Mouse (Mus musculus): ENCODE measurements around the gene Supt6. TPM values are rescaled to one million over a fixed set of nuclear protein-coding genes. Genes with fewer than 3 reads are reported as not detected.
"Not testable (repeated sequence)": the region's sequence is repeated elsewhere in the genome, so short reads cannot be mapped to it uniquely, and the experiment has no call there.

Gene Supt6
- 10 to 100 TPM; 86.3 to 87.6 TPM for total RNA-seq (2021)

DNA sequence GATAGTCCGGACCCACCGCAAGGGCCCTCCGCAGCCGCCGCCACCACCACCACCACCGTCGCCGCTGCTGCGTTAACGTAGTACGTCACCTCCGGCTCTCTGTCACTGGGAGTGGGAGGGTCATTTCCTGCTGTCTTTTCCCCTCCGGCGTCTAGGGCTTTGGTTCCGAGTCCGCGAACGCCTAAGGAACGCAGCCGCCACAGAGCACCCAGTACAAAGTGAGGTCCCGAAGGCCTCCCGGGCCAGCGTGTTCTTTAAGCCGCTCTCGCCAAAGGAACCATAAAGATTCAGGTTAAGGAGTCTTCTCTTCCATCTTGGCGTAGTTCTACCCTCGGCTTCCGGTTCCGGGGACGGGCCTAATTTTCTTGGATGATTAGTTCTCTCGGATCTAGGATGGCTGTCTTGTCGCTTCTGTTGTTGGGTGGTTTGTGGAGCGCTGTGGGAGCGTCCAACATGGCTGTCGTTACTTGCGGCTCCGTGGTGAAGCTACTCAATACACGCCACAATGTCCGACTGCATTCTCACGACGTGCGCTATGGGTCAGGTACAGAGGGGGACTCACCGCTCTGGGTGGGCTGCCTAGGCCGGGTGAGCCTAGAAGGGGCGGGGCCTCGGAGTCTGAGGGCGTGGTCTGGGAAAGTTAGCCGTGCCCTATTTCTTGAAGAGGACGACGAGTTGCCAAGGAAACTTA is at the start of gene Supt6, which contains the start of gene Sdf2:
TSS of gene Supt6 (minus strand) at position 361 of the 691 bp plus-strand sequence.
TSS of gene Sdf2 (plus strand) at position 120 of the 691 bp plus-strand sequence.
- DNase-seq (ENCODE audit: extremely low spot score in 1 of 2, low spot score in 2 of 2), result peak; percentile 80 to 92
- intact Hi-C loops (cut with DNase I), result no loop called here

GRCm38 (mm10) chr11:78294585-78294984 is 48.8 kb upstream of the Supt6 start:
- no peak for DNase-seq (ENCODE audit: extremely low spot score in 1 of 2, low spot score in 2 of 2)
- intact Hi-C loops (cut with DNase I), result no loop called here

DNA sequence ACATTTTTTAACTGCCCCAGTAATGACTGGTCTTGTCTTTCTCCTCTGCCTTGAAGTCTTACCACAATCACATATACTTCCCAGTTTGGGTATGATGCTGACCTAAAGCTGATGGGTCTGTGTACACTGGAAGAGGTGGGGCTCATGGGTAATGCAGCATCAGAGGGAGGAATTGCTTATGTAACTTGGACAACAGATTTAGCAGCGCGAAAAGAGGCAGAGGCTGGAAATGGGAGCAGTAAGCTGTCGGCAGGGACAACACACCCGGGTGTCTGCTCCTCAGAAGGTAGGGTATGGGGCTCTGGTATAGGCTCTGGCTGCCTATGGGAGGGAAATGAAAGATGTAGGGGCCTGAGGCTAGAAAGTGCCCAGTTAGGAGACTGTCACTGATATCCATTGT is 44.9 kb upstream of the Supt6 start, which contains the start of gene BC030499:
TSS of gene BC030499 (plus strand) at position 188 of the 400 bp plus-strand sequence.
- no peak for DNase-seq (ENCODE audit: extremely low spot score in 1 of 2, low spot score in 2 of 2)
- intact Hi-C loops (cut with DNase I), result no loop called here

DNA sequence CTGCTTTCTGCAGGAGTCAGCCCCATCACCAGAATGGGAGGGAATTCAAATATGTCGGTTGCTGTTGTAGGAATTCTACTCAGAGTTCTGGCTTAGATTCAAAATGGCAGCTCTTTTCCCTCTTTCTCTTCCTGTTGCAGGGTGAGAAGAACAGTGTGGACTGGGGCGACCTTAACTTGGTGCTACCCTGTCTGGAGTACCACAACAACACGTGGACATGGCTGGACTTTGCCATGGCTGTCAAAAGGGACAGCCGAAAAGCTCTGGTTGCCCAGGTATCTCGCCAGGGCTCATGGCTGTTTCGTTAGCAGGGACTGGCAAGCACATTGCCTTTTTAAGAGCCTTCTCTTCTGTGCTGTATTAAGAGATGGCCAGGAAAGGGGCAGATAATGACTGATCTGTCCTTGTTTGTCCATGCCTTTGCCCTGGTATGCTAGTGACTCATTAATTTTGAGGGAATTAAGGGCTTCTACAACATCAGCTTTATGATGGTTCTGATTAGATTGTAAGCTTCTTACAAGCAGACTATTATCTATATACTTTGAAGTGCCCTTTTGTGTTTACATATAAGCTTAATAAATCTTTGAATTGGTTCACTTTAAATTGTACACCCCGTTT is 43.5 kb upstream of the Supt6 start:
- intact Hi-C loops (cut with DNase I), result loop anchor here (5.0 kb wide), 1 partner anchor 48 kb away; no protein-coding TSS in a partner anchor
- DNase-seq (ENCODE audit: extremely low spot score in 1 of 2, low spot score in 2 of 2), result no peak

- intact Hi-C loops (cut with DNase I), result no loop called here
- no peak for DNase-seq (ENCODE audit: extremely low spot score in 1 of 2, low spot score in 2 of 2)
Measured at GRCm38 (mm10) chr11:78279586-78279985, 33.8 kb upstream of the Supt6 start.

DNA sequence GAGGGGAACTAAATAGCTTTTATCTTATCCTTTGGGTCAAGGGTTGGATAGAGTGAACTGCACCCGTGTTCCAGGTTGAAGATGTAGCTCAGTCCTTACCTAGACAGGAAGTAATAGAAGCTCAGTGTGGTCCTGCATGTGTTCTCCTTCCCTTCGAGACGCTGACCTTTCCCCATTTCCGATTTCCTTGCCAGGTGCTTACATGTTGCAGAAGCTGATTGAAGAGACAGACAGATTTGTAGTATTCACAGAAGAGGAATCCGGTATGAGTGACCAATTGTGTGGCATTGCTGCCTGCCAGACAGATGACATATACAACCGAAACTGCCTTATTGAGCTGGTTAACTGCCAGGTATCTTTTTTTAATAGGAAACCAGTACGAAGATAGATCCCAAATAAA is 33.1 kb upstream of the Supt6 start:
- no peak for DNase-seq (ENCODE audit: extremely low spot score in 1 of 2, low spot score in 2 of 2)
- intact Hi-C loops (cut with DNase I), result no loop called here

DNA sequence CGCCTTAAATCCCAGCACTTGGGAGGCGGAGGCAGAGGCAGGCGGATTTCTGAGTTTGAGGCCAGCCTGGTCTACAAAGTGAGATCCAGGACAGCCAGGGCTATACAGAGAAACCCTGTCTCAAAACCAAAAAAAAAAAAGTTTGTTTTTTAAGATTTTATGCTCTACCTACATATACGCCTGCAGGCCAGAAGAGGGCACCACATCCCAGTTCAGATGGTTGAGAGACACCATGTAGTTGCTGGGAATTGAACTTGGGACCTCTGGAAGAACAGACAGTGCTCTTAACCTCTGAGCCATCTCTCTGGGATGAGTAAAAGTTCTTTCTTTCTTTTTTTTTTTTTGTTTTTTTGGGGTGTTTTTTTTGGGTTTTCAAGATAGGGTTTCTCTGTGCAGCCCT is 30.4 kb upstream of the Supt6 start:
- DNase-seq (ENCODE audit: extremely low spot score in 1 of 2, low spot score in 2 of 2); intact Hi-C loops (cut with DNase I): not testable (repeated sequence)

DNA sequence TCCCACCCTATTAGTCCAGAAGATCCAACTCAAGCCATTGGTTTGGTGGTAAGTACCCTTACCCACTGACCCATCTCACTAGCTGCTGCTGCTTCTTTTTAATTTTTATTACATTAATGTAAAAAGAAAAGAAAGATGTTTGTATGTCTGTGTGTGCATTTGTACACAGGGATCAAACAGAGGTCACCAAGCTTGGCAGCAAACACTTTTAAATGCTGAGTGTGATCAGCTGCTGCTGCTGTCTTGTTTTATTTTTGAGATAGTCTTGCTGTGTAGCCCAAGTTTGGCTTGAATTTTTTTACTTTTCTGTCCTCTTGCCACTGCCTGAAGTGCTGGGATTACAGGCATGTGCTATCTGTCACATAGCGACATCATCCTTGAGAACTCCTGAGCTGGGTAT is 29.8 kb upstream of the Supt6 start:
- intact Hi-C loops (cut with DNase I), result no loop called here
- DNase-seq (ENCODE audit: extremely low spot score in 1 of 2, low spot score in 2 of 2), result no peak

- intact Hi-C loops (cut with DNase I), result loop anchor here (5.0 kb wide), 1 partner anchor 50 kb away; no protein-coding TSS in a partner anchor
Measured at GRCm38 (mm10) chr11:78271986-78272385, 26.2 kb upstream of the Supt6 start.

DNA sequence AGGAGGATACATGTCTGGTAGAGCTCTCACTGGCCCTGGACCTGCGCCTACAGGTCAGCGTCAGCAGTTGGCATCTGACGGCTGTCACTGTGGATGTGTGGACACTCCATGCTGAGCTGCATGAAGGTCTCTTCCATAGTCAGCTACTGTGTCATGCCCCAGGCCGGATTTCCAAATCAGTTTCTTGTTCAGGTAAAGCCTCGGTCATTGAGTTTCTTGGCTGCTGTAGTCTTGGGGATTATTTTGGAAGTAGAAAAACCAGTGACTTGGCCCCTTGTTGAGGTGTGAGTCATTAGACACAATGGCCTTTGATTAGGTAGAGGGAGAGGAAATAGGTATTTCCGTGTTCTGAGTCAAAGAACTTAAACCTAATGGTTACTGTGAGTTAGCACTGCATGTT is 19.8 kb upstream of the Supt6 start:
- no peak for DNase-seq (ENCODE audit: extremely low spot score in 1 of 2, low spot score in 2 of 2)
- intact Hi-C loops (cut with DNase I), result loop anchor here (5.0 kb wide), 2 partner anchors 53 to 72 kb away; no protein-coding TSS in a partner anchor

More at GRCm38 (mm10) chr11:78271986-78272385, 26.2 kb upstream of the Supt6 start:
- peak in 1 of 2 experiments; percentile 32 for DNase-seq (ENCODE audit: extremely low spot score in 1 of 2, low spot score in 2 of 2)

DNA sequence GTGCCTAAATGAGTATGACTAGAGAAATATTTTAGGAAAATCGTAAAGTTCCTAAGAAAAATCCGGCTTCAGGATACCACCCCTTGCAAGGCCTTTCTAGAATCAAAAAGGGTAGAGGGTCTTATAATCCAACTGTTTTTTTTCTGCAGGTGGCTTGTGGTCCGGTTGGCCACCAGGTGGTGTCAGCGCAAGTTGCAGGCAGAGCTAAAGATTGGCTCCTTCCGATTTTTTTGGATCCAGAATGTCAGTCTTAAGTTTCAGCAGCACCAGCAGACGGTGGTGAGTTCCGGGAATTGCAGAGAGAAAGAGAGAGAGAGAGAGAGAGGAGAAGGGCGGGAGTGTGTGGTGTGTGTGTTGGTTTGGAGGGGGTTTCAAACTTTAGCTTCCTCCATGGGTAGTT is 16.8 kb upstream of the Supt6 start:
- peak; percentile 59 to 76 for DNase-seq (ENCODE audit: extremely low spot score in 1 of 2, low spot score in 2 of 2)
- intact Hi-C loops (cut with DNase I), result no loop called here

DNA sequence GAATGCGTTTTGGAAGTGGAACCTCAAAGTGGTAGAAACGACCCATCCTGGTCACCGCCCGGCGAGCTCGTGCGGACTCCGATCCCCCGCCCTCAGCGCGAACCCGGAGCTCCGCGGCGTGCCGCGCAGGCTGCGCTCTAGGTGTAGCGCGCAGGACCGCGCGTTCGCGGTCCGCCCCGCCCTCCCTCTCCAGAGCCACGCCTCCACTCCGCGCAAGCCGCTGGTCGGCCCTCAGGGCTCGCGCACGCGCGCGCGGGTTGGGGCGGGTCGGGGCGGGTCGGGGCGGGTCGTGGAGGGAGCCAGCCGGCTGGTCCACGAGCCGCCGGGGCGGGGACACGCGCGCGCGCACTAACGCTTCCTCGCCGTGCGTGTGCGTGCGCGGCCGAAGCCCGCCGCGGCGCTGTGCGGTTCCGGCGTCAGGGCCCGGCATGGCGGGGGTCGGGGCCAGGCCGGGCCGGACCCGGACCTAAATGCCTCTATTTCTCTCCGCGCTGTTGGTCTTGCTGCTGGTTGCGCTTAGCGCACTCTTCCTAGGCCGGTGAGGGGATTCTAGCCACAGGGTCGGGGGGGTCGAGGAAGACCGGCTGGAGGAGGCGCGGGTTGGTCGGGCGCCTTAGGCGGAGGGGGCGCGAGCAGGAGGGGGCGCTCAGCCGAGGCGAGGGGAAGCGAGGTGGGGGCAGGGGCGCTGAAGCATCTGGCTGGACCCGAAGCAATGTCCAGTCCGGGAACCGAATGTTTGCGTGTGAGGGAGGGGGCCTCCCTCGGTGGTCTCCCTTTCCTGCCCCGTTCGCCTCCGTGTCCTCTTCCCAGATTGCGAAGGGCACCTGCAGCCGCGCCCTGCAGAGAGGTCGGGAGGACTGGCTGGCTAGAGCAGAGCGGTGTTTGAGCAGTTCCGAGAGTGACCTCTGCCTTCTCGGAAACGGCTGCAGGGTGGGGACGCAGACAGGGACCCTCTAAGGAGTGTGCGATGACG is 15.9 kb upstream of the Supt6 start, which contains the start of gene 2610507B11Rik:
TSS of gene 2610507B11Rik (plus strand) at position 373 of the 973 bp plus-strand sequence.
- intact Hi-C loops (cut with DNase I), result no loop called here
- peak; percentile 80 to 97 for DNase-seq (ENCODE audit: extremely low spot score in 1 of 2, low spot score in 2 of 2)

- intact Hi-C loops (cut with DNase I), result no loop called here
- no peak for DNase-seq (ENCODE audit: extremely low spot score in 1 of 2, low spot score in 2 of 2)
Measured at GRCm38 (mm10) chr11:78260489-78261258, 14.9 kb upstream of the Supt6 start.

DNA sequence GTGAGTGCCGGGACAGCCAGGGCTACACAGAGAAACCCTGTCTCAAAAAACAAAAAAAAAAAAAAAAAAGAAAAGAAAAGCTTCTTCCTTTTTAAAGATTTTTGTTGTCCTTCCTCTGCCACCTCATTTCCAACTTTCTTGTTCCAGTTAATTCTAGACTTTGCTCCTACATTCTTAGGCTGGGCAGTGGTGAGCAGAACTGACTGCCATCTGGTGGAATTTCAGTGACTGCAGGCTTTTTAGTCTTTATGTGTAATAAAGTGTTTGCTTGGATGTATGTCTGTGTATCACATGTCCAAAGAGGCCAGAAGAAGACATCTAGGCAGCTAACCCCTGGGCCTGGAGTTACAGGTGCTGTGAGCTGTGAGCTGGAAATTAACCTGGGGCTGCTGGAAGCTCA is 10.8 kb upstream of the Supt6 start:
- peak in 1 of 2 experiments; percentile 15 for DNase-seq (ENCODE audit: extremely low spot score in 1 of 2, low spot score in 2 of 2)

GRCm38 (mm10) chr11:78247727-78248140 is 1.9 kb upstream of the Supt6 start:
- intact Hi-C loops (cut with DNase I), result no loop called here
- no peak for DNase-seq (ENCODE audit: extremely low spot score in 1 of 2, low spot score in 2 of 2)

More for the DNA sequence above, 10.8 kb upstream of the Supt6 start:
- intact Hi-C loops (cut with DNase I), result no loop called here

DNA sequence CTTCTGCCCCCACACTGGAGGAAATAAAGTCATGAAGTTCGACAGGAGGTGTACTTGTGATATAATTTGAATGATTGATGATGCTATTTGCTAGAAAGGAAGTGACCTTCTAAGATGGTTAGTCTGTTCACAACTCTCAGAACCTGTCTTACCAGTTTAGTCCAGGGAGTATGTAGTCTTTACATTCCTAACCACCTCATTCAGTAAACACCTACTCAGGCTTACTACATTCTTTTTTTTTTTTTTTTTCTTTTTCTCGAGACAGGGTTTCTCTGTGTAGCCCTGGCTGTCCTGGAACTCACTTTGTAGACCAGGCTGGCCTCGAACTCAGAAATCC is 1.2 kb upstream of the Supt6 start:
- intact Hi-C loops (cut with DNase I), result no loop called here
- DNase-seq (ENCODE audit: extremely low spot score in 1 of 2, low spot score in 2 of 2), result no peak

DNA sequence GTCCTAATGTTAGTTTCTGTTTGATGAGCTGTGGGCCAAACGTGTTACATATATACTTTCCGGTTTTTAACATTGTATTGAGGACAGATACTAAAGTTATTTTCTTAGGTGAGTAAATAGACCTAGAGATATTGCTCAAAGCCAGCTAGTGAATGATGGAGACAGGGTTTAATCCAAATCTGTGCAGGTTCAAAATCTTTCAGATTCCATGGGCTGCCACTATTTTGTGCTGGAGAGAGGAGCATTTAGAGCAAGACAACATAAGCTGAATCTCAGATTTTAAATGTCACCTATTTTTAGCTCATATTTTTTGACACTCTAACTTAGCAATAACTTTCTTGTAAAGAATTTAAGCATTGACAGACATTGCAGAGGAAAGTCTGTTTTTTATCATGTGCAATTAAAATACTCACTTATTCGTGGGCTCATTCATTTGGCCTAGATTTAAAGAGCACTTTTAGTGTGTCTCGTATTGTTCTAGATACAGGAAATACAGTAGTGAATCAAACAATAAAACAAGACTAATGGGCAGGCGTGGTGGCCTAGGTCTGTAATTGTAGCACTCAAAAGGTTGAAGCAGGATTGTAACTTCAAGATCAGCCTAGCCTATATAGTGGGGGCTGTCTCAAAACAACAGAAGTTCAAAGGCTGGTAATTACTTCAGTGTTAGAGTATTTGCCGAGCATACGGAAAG is 678 bp upstream of the Supt6 start:
- intact Hi-C loops (cut with DNase I), result no loop called here
- no peak for DNase-seq (ENCODE audit: extremely low spot score in 1 of 2, low spot score in 2 of 2)

DNA sequence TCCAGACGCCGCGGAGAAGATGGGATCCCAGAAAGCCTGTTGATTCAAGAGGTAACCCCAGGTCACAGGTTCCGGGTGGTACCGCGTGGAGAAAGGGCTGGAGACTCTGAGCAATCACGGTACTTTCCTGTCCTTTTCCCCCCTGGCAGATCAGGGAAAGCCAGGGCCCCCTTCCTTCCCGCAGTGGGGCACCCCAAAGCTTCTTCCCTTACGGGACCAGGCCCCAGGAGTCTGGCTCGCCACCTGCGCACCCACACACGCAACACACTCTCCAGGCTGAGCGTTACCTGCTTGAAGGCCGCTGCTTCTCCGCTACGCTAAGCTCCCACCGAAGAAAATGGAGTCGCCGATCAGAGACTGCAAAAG is 543 bp downstream of the Supt6 start:
- no peak for DNase-seq (ENCODE audit: extremely low spot score in 1 of 2, low spot score in 2 of 2)
- intact Hi-C loops (cut with DNase I), result no loop called here
